Mouse (Mus musculus) bone marrow, adult 2 months (tissue): ENCODE data around the gene Dpy19l1. TPM values are rescaled to one million over a fixed set of nuclear protein-coding genes. Genes with fewer than 3 reads are reported as not detected.

ENCODE experiments used
- H3K27ac ChIP-seq: fragments of 200-500 bp; 2 replicates; pipeline ENCODE4 v1.5.1; 2012; ENCODE audit warnings: low read depth, mild to moderate bottlenecking, control low read depth, inconsistent platforms, low read length; ENCODE audit not compliant: control insufficient read depth, poor library complexity, insufficient read depth
- H3K4me1 ChIP-seq: fragments of 200-500 bp; 2 replicates; pipeline ENCODE4 v1.6.1; 2011; ENCODE audit warnings: low read length; ENCODE audit not compliant: control insufficient read depth, insufficient read depth
- H3K4me3 ChIP-seq: fragments of 200-500 bp; replicated peaks from 2 replicates; pipeline ENCODE3; 2011; ENCODE audit warnings: mild to moderate bottlenecking, low read depth, low read length, control low read depth; ENCODE audit not compliant: control insufficient read depth
- CTCF ChIP-seq: fragments of 200-500 bp; IDR thresholded peaks from 2 replicates; pipeline ENCODE4 v1.5.1; 2011; ENCODE audit warnings: low read length, control low read depth; ENCODE audit not compliant: control insufficient read depth, insufficient read depth
- POLR2A ChIP-seq: fragments of 200-500 bp; IDR thresholded peaks from 2 replicates; pipeline ENCODE4 v1.6.1; 2011; ENCODE audit warnings: low read depth, mild to moderate bottlenecking, control low read depth, low read length, borderline replicate concordance; ENCODE audit not compliant: control insufficient read depth
- WGBS: fragments of 180-500 bp; shearing (Covaris S2); methylation state at CpG from one replicate; pipeline ENCODE4 v1.1.7; 2018; 5-methylcytosine and 5-hydroxymethylcytosine counted together
- polyA plus RNA-seq: library from polyadenylated mRNA; stranded (reverse); fragments of >200 nt; gene quantifications from 2 replicates; pipeline ENCODE4 v1.2.4, GENCODE M21; 2011; ENCODE audit warnings: low replicate concordance; ENCODE audit not compliant: missing spikeins, insufficient read depth, insufficient read length

The Dpy19l1 gene
- polyA plus RNA-seq, 1 experiment = 16.9 TPM

- no peak overlapping the region for H3K27ac ChIP-seq
- no peaks in the 10 kb centered on the region for H3K4me1 ChIP-seq
- no peak for TF ChIP-seq CTCF
- TF ChIP-seq POLR2A = no peak
- no peak overlapping the region for H3K4me3 ChIP-seq
- WGBS = 86% methylated on average over 3 of the region's 3 CpGs
Observed at GRCm38 (mm10) chr9:24421221-24421620, 81.7 kb downstream of the Dpy19l1 start.

- TF ChIP-seq CTCF = no peak
- no peak for TF ChIP-seq POLR2A
Observed at GRCm38 (mm10) chr9:24420144-24420543, 82.8 kb downstream of the Dpy19l1 start.

GRCm38 (mm10) chr9:24418281-24418680 is 84.7 kb downstream of the Dpy19l1 start:
- no peak overlapping the region for H3K27ac ChIP-seq
- 90% methylated on average over 5 of the region's 5 CpGs for WGBS
- H3K4me3 ChIP-seq = no peak overlapping the region
- TF ChIP-seq CTCF = no peak
- no peak for TF ChIP-seq POLR2A
- H3K4me1 ChIP-seq = no peaks in the 10 kb centered on the region

More at GRCm38 (mm10) chr9:24420144-24420543, 82.8 kb downstream of the Dpy19l1 start:
- 91% methylated on average over 4 of the region's 4 CpGs for WGBS
- Histone ChIP-seq H3K4me3 (no peak overlapping the region), H3K4me1 (no peaks in the 10 kb centered on the region), H3K27ac (no peak overlapping the region)

DNA sequence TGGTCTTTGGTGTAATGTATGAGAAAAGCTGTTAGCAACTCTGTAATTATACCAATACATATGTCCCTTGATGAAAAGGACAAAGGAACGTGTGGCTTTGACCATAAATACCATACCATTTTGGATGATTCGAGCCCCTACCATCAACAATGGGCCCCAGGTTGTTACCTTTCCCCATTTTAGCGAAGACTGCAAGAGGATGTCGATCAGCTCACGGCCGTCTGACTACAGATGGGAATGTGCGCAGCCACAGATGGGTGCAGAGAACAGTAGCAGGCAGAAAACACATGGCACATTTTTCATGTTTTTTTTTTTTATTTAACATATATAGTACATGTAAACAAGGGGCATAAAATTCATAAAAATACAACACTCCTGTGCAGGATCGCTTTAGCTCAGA is 91.5 kb downstream of the Dpy19l1 start:
- no peak overlapping the region for H3K4me3 ChIP-seq
- WGBS = 87% methylated on average over 8 of the region's 8 CpGs

DNA sequence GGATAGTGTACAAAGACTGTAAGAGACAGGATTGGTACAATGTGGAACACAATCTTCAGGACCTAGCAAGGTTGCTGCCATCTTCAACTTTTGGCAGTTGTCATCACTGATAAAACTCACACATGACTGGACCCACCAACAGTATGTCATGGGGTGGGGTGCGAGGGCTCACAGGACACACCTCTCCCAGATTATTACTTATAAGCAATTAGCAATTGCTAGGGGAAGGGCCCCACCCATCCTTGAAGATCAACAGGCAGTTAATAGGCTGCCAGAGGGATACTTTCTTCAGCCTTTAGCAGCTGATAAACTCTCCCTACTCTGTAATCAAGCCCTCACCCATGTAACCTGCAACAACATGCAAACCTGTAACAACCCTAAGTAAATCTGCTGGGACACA is 92.5 kb downstream of the Dpy19l1 start:
- Histone ChIP-seq H3K4me1 (no peaks in the 10 kb centered on the region), H3K4me3 (no peak overlapping the region), H3K27ac (no peak overlapping the region)
- WGBS = 52% methylated on average over 1 of the region's 1 CpGs
- no peak for TF ChIP-seq CTCF
- no peak for TF ChIP-seq POLR2A

More for the DNA sequence above, 91.5 kb downstream of the Dpy19l1 start:
- Histone ChIP-seq H3K27ac (no peak overlapping the region), H3K4me1 (no peaks in the 10 kb centered on the region)
- TF ChIP-seq POLR2A (no peak), CTCF (no peak)

DNA sequence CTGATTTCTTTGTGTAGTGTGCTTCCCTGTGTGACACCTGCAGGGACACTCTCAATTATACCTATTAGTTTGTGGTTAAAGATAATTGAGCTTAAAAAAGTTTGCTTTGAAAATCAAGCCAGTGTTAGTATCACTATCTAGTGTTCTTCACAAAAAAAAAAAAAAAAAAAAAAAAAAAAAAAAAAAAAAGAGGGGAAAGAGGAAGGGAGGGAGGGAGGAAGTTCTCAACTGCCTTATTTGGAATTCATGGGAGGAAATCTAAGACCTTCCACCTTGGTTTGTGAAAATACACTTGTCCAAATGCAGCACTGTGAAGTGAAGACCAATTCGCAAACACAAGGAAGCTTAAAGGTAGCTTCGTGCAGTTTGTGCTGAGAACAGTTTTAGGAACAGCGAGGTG is 94.9 kb downstream of the Dpy19l1 start:
- 68% methylated on average over 3 of the region's 3 CpGs for WGBS

DNA sequence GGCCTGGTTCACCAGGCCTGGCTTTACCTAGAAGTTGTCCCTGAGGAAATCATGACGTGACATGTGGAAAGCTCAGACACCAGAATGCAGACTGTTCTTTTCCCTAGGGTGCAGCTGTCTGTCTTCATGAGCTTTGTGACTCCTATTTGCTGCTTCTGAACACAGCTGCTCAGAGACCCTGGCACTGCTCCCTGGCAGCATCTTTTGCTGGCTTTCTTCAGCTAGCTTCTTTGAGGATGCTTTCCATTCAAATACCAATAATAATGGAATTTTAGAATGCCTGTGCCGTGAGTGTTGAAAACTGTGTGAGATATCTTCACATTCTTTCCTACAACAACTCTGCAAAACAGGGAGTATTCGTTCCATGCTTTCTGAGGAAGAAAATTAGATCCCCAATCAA is 108.8 kb downstream of the Dpy19l1 start:
- Histone ChIP-seq H3K4me1 (no peaks in the 10 kb centered on the region), H3K27ac (no peak overlapping the region), H3K4me3 (no peak overlapping the region)
- TF ChIP-seq CTCF (no peak), POLR2A (no peak)
- WGBS = 73% methylated on average over 3 of the region's 3 CpGs

More for the DNA sequence above, 94.9 kb downstream of the Dpy19l1 start:
- H3K27ac ChIP-seq = no peak overlapping the region
- no peak overlapping the region for H3K4me3 ChIP-seq
- H3K4me1 ChIP-seq = no peaks in the 10 kb centered on the region
- TF ChIP-seq POLR2A (no peak), CTCF (no peak)

- WGBS = 82% methylated on average over 8 of the region's 8 CpGs
- H3K27ac ChIP-seq = no peak overlapping the region
- TF ChIP-seq POLR2A (no peak), CTCF (no peak)
- H3K4me3 ChIP-seq = no peak overlapping the region
- H3K4me1 ChIP-seq = no peaks in the 10 kb centered on the region
Observed at GRCm38 (mm10) chr9:24390807-24391370, 112.1 kb downstream of the Dpy19l1 start.

DNA sequence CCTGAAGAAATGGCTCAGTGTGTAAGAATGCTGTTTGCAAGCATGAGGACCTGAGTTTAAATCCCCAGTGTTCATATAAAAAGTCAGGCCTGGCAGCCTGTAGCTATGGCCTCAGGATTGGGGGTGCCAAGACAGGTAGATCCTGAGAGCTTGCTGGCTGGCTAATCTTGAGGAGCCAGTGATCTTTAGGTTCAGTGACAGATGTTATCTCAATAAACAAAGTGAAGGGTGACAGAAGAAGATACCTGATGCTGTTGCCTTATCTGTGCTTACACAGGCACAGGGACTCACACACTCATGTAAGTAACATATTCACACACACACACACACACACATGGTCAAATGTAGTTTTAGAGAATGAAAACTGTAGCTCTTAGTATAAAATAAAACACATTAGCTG is 115.7 kb downstream of the Dpy19l1 start:
- TF ChIP-seq CTCF = no peak
- no peaks in the 10 kb centered on the region for H3K4me1 ChIP-seq
- H3K4me3 ChIP-seq = no peak overlapping the region
- no peak overlapping the region for H3K27ac ChIP-seq
